Mouse (Mus musculus) hindbrain, embryonic 13.5 days (tissue): Measurements from ENCODE around the gene Klf16. TPM values are rescaled to one million over a fixed set of nuclear protein-coding genes. Genes with fewer than 3 reads are reported as not detected.

Source experiments
- ATAC-seq: fragments of 200-750 bp; cut with Nextera tagmentation; 2 replicates; pipeline ENCODE4 v1.8.0; 2017; ENCODE audit warnings: moderate TSS enrichment; ENCODE audit not compliant: low FRiP score
- H3K27ac ChIP-seq: fragments of 300-500 bp; sonication (generic); 2 replicates; pipeline ENCODE4 v1.5.1; 2015; ENCODE audit warnings: inconsistent platforms, mild to moderate bottlenecking, moderate library complexity
- H3K27me3 ChIP-seq: fragments of 300-500 bp; sonication (generic); 2 replicates; pipeline ENCODE4 v1.6.1; 2015; ENCODE audit warnings: mild to moderate bottlenecking, inconsistent platforms
- H3K36me3 ChIP-seq: fragments of 300-500 bp; sonication (generic); 2 replicates; pipeline ENCODE4 v1.6.1; 2015; ENCODE audit warnings: mild to moderate bottlenecking, inconsistent platforms
- H3K4me1 ChIP-seq: fragments of 300-500 bp; sonication (generic); replicated peaks from 2 replicates; pipeline ENCODE4 v1.6.1; 2015; ENCODE audit warnings: inconsistent platforms
- H3K4me2 ChIP-seq: fragments of 300-500 bp; sonication (generic); 2 replicates; pipeline ENCODE4 v1.6.1; 2015; ENCODE audit warnings: inconsistent platforms, mild to moderate bottlenecking, moderate library complexity
- H3K4me3 ChIP-seq: fragments of 300-500 bp; sonication (generic); 2 replicates; pipeline ENCODE4 v1.5.1; 2015; ENCODE audit warnings: mild to moderate bottlenecking, inconsistent platforms
- H3K9ac ChIP-seq: fragments of 300-500 bp; sonication (generic); 2 replicates; pipeline ENCODE4 v1.6.1; 2015; ENCODE audit warnings: mild to moderate bottlenecking, inconsistent platforms
- H3K9me3 ChIP-seq: fragments of 300-500 bp; sonication (generic); 2 replicates; pipeline ENCODE4 v1.6.1; 2016; ENCODE audit warnings: inconsistent platforms
- WGBS: fragments of 180-500 bp; shearing (Covaris S2); methylation state at CpG from one replicate; pipeline ENCODE4 v1.1.7; 2015; 5-methylcytosine and 5-hydroxymethylcytosine counted together
- polyA plus RNA-seq: library from polyadenylated mRNA; unstranded; fragments of >200 nt; fragmentation: Nextera tagmentation; extraction: Ambion mirVana; gene quantifications from 2 replicates; pipeline ENCODE4 v1.2.1, GENCODE M21; 2015

Gene Klf16
- 4.6 and 4.9 TPM in 2 replicates for polyA plus RNA-seq

DNA sequence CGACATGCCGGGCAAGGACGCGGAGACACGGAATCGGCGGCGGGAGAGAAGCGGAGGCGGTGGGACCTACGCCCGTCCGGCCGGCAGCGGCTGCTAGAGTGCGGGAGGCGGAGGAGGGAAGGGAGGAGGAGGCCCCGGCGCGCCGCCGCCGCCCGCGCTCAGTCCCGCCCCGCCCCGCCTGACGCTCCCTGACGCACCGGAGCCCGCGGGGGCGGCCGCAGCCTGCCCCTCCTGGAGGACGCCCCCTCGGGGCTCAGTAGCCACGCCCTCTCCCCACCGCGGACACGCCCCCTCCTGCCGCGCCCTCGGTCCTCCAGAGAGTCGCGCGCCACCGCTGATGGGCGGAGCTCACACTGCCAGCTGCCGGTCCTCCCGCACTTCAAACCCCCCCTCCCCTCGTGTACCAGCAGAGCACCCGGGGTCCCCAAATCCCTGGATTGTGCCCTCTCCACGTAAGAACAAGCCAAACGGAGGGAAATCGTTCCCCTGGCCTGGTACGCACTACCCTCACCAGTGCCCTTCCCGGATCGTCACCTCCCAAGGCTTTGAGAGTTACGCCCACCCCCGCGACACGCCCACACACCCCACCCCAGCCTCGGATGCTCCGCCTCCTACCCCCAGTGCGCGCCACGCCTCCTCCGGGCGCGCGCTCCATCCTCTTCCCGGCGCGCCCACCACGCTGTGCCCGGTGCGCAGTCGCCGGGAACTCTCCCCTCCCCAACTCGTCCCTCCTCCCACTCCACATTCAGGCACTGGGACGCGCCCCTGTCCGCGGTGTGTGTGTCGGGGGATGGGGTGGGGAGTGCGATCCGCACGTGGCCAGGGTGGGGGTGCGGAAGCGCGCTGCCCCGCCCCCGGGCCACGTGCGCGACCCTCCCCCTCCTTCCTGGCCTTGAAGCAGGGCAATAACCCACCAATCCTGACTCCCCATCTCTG lies at the start of gene Klf16:
TSS of gene Klf16 (minus strand) at position 127 of the 936 bp plus-strand sequence.
- WGBS: under 1% methylated on average over 68 of the region's 97 CpGs
- peaks cover 58% of the 10 kb centered on the region for H3K4me1 ChIP-seq

DNA sequence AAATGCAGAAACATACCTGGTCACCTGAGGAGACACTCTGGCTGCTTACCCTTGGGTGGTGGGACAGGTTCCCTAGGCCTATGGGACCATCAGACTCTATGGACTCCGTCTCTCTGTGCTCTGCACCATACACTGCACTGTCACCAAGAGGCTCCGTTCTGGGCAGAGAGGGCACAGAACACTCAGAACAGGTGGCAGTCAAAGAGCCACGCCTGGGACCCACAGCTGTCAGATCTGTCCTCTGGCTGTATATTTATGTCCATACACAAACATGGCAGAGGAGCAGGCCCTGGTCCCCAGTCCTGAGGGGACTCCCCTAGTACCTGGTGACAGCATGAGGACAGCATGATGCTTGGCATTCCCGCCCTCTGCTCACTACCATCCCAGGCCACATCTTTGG lies 48.6 kb upstream of the Klf16 start:
- H3K9ac ChIP-seq: 0 out of 2 replicates have a peak overlapping the region, but pooled peaks have one; percentile 20
- H3K27ac ChIP-seq: no peak overlapping the region
- H3K27me3 ChIP-seq: no peaks in the 10 kb centered on the region
- no peak for ATAC-seq
- 97% methylated on average over 4 of the region's 4 CpGs for WGBS
- H3K36me3 ChIP-seq: no peaks in the 10 kb centered on the region; the same call in 1 of the 2 replicates
- no peak overlapping the region for H3K4me3 ChIP-seq
- H3K9me3 ChIP-seq: no peaks in the 10 kb centered on the region
- H3K4me1 ChIP-seq: peaks cover 75% of the 10 kb centered on the region
- no peak overlapping the region for H3K4me2 ChIP-seq

More for the DNA sequence above, at the start of gene Klf16:
- H3K4me3 ChIP-seq: peak within 1 kb of the TSS; percentile 77
- H3K4me2 ChIP-seq: peak within 1 kb of the TSS; percentile 93
- peak within 1 kb of the TSS; percentile 86 for H3K27ac ChIP-seq
- H3K27me3 ChIP-seq: no peaks in the 10 kb centered on the region
- peaks cover 6% of the 10 kb centered on the region for H3K36me3 ChIP-seq
- H3K9me3 ChIP-seq: no peaks in the 10 kb centered on the region
- H3K9ac ChIP-seq: peak within 1 kb of the TSS; percentile 86
- peak; percentile 75 for ATAC-seq

DNA sequence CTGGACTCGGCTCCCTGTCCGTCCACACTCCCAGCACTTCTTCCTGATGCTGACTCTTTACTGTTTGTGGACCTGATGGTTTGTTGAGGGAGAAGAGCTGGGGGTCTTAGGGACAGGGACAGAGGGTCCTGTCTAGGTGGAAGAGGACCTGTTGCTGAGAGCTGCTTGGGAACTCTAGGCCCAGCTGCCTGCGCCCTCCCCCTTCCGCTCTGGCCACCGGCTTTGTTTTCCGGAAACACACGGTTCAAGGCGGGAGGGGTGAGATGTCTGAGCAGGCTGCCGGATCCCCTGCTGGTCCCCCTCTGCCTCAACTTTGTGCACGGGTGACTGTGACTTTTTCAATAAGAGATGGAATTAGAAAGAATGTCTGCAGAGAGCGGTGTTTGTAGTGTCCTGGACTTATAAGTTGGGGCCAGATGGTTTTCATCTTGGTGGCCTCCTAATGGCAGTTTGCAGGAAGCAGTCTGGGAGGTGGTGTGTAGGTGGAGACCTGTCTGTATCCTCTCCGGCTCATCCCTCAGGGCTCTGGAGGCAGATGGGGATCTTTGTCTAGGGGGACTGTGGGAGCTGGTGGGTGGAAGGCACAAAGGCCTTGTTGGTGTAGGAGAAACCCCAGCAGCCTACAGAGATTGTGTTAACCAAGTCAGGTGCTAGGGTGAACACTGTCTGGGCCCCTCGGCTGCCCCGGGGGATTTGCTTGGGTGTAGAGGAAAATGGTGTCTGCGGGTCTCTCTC lies 46.5 kb upstream of the Klf16 start:
- 19% methylated on average over 15 of the region's 15 CpGs for WGBS
- no peaks in the 10 kb centered on the region for H3K36me3 ChIP-seq
- H3K9me3 ChIP-seq: no peaks in the 10 kb centered on the region
- H3K4me2 ChIP-seq: peak overlapping the region; percentile 98
- H3K4me3 ChIP-seq: peak overlapping the region; percentile 81
- ATAC-seq: no peak
- peak overlapping the region; percentile 97 for H3K9ac ChIP-seq
- H3K4me1 ChIP-seq: peaks cover 57% of the 10 kb centered on the region
- H3K27me3 ChIP-seq: no peaks in the 10 kb centered on the region
- peak overlapping the region; percentile 96 for H3K27ac ChIP-seq

DNA sequence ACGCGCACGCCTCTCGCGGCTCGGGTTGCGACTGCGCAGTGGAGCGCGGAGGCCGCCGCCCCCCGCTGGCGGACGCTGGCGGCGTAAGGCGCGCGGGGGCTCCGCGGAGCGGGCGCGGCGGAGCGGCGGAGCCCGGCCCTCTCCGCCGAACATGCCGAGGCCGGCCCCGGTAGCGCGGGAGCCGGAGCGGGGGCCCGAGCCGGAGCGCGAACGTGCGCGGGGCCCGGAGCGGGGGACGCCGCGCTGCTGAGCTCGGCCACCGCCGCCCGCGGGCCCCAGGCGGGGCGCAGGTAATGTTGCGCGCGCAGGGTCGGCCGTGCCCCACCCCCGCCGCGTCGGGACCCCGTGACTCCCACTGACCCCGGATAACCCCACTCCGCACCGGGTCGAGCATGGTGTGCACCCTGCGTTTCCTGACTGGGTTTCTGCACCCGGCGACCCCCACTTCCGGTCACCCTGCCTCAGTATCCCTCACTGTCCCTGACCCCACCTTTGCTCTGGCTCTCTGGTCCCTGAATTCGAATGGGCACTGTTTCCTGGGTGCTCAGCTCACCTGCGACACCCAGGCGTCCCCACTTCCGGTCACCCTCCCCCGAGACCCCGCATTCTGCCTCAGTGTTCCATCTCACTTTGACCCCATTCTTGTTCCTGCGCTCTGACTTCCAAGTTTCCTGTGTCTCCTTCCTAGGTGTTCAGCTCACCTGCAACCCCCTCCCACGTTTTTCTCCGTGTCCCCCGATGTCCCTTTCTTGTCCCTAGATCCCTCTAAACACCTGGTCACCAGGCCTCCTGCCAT lies 45.7 kb upstream of the Klf16 start, which contains the start of gene Csnk1g2:
TSS of gene Csnk1g2 (plus strand) at position 178 of the 796 bp plus-strand sequence.
- Histone ChIP-seq H3K4me2 (peak within 1 kb of the TSS; percentile 98), H3K9me3 (no peaks in the 10 kb centered on the region), H3K27me3 (no peaks in the 10 kb centered on the region), H3K27ac (peak within 1 kb of the TSS; percentile 96), H3K36me3 (no peaks in the 10 kb centered on the region), H3K4me3 (peak within 1 kb of the TSS; percentile 81), H3K9ac (peak within 1 kb of the TSS; percentile 97), H3K4me1 (peaks cover 49% of the 10 kb centered on the region)
- under 1% methylated on average over 85 of the region's 85 CpGs for WGBS
- peak; percentile 8 for ATAC-seq

DNA sequence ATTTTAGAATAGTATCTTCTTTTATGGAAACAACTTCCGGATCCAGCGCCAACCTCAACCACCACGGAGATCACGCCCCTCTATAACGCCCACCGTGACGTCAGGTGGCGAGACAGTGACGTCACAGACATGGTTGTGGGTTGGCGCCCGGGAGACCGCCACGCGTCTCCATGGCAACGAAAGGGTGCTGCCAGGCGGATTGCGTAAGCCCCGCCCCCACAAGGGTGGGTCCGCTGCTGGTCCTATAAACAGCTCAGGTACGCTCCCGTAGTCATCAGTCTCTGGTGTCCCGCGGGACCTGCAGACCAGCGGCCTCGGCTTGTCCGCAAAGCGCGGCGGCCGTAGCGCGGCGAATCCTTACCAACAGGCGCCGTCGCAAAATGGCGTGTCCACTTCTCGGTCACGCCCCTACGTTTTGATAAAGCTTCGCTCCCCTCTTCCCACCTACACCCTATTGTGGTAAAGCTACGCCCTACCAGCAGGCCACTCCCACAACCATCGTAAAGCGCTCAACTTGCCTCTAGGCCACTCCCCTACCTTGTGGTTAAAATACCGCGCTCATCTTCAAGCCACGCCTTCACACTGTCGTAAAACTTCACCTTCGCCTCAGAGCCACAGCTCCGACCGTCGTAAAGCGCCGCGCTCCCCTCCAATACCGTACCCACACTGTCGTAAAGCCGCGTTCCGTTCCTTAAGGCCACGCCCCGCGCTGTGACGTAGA lies 45.0 kb upstream of the Klf16 start:
- H3K36me3 ChIP-seq: no peaks in the 10 kb centered on the region
- H3K4me1 ChIP-seq: peaks cover 42% of the 10 kb centered on the region
- H3K4me2 ChIP-seq: peak overlapping the region; percentile 68
- peak; percentile 95 for ATAC-seq
- peak overlapping the region; percentile 97 for H3K9ac ChIP-seq
- H3K27ac ChIP-seq: peak overlapping the region; percentile 96
- H3K4me3 ChIP-seq: peak overlapping the region; percentile 81
- under 1% methylated on average over 64 of the region's 64 CpGs for WGBS
- no peaks in the 10 kb centered on the region for H3K27me3 ChIP-seq
- no peaks in the 10 kb centered on the region for H3K9me3 ChIP-seq

DNA sequence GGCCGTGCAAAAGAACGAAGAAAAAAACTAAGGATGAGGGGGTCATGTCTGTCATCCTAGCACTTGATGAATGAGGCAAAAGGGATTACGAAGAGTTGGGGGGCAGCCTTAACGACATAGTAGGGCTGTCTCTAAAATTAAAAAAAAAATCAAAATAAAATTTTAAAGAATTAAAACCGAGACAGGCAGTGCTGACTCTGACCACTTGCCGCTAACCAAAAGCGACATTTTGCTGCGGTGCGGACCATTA lies 44.5 kb upstream of the Klf16 start:
- Histone ChIP-seq H3K27me3 (no peaks in the 10 kb centered on the region), H3K27ac (peak overlapping the region; percentile 96), H3K4me1 (peaks cover 42% of the 10 kb centered on the region), H3K9ac (peak overlapping the region; percentile 69), H3K4me2 (peak overlapping the region; percentile 68), H3K36me3 (no peaks in the 10 kb centered on the region), H3K9me3 (no peaks in the 10 kb centered on the region), H3K4me3 (peak overlapping the region; percentile 81)
- WGBS: 3% methylated on average over 9 of the region's 9 CpGs
- ATAC-seq: no peak; the same call in 1 of the 2 replicates

DNA sequence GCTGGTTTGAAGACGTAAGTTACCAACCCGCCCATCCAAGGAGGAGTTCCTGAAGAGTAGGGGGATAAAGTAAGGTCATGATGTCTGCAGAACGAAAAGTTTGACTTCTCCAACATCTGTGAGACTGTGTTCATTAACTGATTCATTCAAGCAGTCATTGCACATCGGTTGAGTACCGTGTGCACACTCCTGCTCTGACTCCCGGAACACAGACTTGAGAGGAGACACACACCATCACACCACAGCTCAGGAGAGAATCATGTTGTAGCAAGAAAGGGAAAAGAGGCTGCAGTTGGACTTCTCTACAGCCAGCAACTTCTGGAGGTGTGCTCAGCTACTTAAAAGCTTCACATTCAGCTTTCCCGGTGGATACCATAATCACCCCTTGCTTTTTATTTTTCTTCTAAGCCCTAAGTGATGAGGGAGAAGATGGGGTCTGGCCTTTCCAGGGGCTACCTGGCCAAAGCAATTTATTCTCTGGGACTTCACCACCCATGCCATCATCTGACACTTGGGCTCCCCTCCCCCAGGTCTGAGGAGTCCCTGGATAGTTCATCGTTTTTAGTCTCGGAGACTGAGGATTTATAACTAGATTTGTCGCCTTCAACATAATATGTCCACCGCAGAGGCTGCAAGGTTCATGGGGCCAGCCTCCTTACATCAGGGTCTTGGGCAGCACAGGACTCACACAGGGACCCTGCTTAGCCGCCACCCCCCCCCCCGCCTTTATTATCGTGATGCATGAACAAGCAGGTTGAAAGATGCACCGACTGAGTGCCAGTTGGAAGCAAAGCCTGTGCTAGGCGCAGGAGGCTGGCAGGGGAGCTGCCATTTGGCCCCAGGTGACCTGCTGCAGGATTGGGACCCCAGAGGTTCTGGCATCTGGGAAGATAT lies 43.9 kb upstream of the Klf16 start:
- WGBS: 58% methylated on average over 16 of the region's 16 CpGs
- ATAC-seq: no peak
- H3K36me3 ChIP-seq: peaks cover 4% of the 10 kb centered on the region

DNA sequence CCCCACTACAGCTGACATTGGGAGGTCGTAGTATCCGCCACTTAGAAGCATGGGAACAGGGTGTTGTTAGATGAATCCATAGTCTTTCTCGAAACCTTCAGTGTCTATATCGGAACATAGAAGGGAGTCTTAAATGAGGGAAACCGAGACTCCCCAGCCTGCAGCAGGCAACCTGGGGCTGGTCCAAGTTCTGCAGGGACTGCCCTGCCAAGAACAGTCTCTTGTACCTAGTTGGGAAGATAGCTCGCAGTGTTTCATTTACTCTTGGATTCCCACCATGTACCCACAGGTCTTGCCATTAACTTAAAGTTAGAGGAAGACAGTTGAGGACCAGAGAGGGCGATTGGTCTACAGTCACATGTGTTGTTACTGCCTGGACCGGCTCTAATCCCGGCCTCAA lies 43.2 kb upstream of the Klf16 start:
- H3K27me3 ChIP-seq: no peaks in the 10 kb centered on the region
- H3K9me3 ChIP-seq: no peaks in the 10 kb centered on the region
- no peak overlapping the region for H3K9ac ChIP-seq
- H3K27ac ChIP-seq: no peak overlapping the region
- 87% methylated on average over 9 of the region's 9 CpGs for WGBS
- H3K4me3 ChIP-seq: no peak overlapping the region
- peaks cover 11% of the 10 kb centered on the region for H3K36me3 ChIP-seq
- H3K4me1 ChIP-seq: peaks cover 32% of the 10 kb centered on the region
- H3K4me2 ChIP-seq: no peak overlapping the region
- ATAC-seq: no peak

More for the DNA sequence above, 43.9 kb upstream of the Klf16 start:
- peak overlapping the region; percentile 68 for H3K4me2 ChIP-seq
- no peaks in the 10 kb centered on the region for H3K9me3 ChIP-seq
- no peaks in the 10 kb centered on the region for H3K27me3 ChIP-seq
- peak overlapping the region; percentile 96 for H3K27ac ChIP-seq
- H3K4me1 ChIP-seq: peaks cover 38% of the 10 kb centered on the region
- peak overlapping the region; percentile 81 for H3K4me3 ChIP-seq
- H3K9ac ChIP-seq: peak overlapping the region; percentile 69

DNA sequence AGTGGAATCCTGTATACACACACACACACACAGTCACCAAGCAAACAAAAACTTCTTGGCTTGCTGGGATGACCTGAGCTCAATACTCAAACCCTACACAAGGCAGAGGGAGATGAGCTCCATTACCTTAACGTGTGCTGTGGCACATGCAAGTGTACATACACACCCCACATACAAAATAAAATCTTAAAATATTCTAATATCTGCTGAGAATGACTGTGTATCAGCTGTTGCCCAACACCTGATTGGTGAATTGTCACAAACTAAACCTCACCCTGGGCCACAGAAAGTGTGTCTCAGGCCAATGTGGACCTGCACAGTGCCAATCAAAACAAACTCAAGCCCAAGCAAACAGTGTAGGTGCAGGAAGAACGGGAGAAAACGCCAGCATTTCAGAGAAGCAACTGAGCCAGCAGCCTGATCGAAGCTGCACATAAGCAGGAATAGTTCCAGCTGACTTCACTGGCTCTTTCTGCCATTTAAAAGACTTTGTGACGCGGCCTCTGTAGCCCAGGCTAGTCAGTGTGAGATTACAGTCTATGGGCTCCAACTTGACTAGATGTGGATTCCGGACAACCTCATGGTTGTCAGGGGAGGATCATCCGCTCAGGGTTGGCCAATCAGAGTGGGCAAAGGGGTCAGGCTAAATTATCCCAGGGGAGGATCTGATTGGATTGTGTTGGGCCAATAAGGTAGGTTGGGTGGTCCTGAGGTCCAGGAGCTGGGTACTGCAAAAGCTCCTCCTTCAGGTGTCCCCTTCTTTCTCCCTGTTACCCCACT lies 42.5 kb upstream of the Klf16 start:
- H3K27ac ChIP-seq: no peak overlapping the region
- no peak overlapping the region for H3K4me2 ChIP-seq
- peaks cover 18% of the 10 kb centered on the region for H3K36me3 ChIP-seq
- WGBS: 37% methylated on average over 8 of the region's 8 CpGs
- H3K4me3 ChIP-seq: no peak overlapping the region
- H3K9me3 ChIP-seq: no peaks in the 10 kb centered on the region
- H3K27me3 ChIP-seq: no peaks in the 10 kb centered on the region
- H3K4me1 ChIP-seq: peaks cover 25% of the 10 kb centered on the region
- H3K9ac ChIP-seq: no peak overlapping the region
- ATAC-seq: no peak

DNA sequence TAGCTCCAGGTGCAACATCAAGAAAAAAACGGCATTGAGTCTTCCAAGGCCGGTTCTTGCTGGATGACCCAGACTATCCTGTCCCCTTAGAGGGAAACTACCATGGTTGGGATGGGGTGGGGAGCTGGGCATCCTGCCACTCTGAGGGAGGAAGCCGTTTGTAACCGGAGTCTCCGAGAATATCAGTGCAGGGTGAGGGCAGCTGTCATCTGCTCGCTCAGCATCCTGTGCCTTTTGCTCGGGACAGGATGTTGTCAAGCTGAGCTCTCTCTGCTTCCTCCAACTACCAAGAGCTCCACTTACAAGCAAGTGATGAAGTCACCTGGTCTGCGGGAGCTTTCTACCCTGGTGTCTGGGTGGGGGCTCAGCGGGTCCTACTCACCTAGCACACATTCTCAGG lies 41.1 kb upstream of the Klf16 start:
- Histone ChIP-seq H3K27ac (no peak overlapping the region), H3K4me1 (peaks cover 10% of the 10 kb centered on the region), H3K36me3 (peaks cover 33% of the 10 kb centered on the region), H3K4me3 (no peak overlapping the region), H3K9me3 (no peaks in the 10 kb centered on the region), H3K27me3 (no peaks in the 10 kb centered on the region), H3K9ac (no peak overlapping the region), H3K4me2 (no peak overlapping the region)
- no peak for ATAC-seq
- 69% methylated on average over 9 of the region's 9 CpGs for WGBS
